Mouse (Mus musculus) spleen, adult 18-20 months (tissue): ENCODE results near the gene March2.
"Not testable (repeated sequence)": the region's sequence is repeated elsewhere in the genome, so short reads cannot be mapped to it uniquely, and the experiment has no call there.

Experiments used
- DNase-seq, 2 experiments: peaks; one replicate each; pipeline ENCODE4 v3.0.0; 2022; ENCODE audit warnings: mixed read lengths in 2 of 2

March2 gene

GRCm38 (mm10) chr17:33718384-33718881 is at the start of gene March2:
Gene March2 (minus strand): TSS chr17:33718670.
- DNase-seq: peak; percentile 93 to 98

GRCm38 (mm10) chr17:33766389-33766788 is 47.9 kb upstream of the March2 start:
- DNase-seq: no peak

GRCm38 (mm10) chr17:33760255-33761165 is 42.0 kb upstream of the March2 start, which contains the start of gene Rab11b:
Gene Rab11b (minus strand): TSS chr17:33760530.
- peak; percentile 99 for DNase-seq

GRCm38 (mm10) chr17:33759767-33760254 is 41.3 kb upstream of the March2 start:
- peak; percentile 88 to 94 for DNase-seq

GRCm38 (mm10) chr17:33757231-33757630 is 38.8 kb upstream of the March2 start:
- DNase-seq: no peak

GRCm38 (mm10) chr17:33756108-33756790 is 37.8 kb upstream of the March2 start:
- no peak for DNase-seq

GRCm38 (mm10) chr17:33755418-33756107 is 37.1 kb upstream of the March2 start:
- no peak for DNase-seq

GRCm38 (mm10) chr17:33754656-33755055 is 36.2 kb upstream of the March2 start:
- no peak for DNase-seq

GRCm38 (mm10) chr17:33752297-33752696 is 33.8 kb upstream of the March2 start:
- DNase-seq: no peak

- DNase-seq: no peak
Observed at GRCm38 (mm10) chr17:33751181-33751580, 32.7 kb upstream of the March2 start.

GRCm38 (mm10) chr17:33749451-33749850 is 31.0 kb upstream of the March2 start:
- no peak for DNase-seq

GRCm38 (mm10) chr17:33746011-33746410 is 27.5 kb upstream of the March2 start:
- no peak for DNase-seq

GRCm38 (mm10) chr17:33744686-33745384 is 26.4 kb upstream of the March2 start:
- no peak for DNase-seq

- no peak for DNase-seq
Observed at GRCm38 (mm10) chr17:33742420-33742819, 23.9 kb upstream of the March2 start.

GRCm38 (mm10) chr17:33733526-33733925 is 15.1 kb upstream of the March2 start:
- not testable (repeated sequence) for DNase-seq

- DNase-seq: not testable (repeated sequence)
Observed at GRCm38 (mm10) chr17:33732556-33733083, 14.2 kb upstream of the March2 start.

GRCm38 (mm10) chr17:33729215-33729614 is 10.7 kb upstream of the March2 start:
- no peak for DNase-seq

- DNase-seq: no peak
Observed at GRCm38 (mm10) chr17:33728396-33728795, 9.9 kb upstream of the March2 start.

- DNase-seq: no peak
Observed at GRCm38 (mm10) chr17:33719736-33720378, 1.4 kb upstream of the March2 start.

- no peak for DNase-seq
Observed at GRCm38 (mm10) chr17:33718944-33719725, 665 bp upstream of the March2 start.
